Mouse (Mus musculus): ENCODE data around the gene Tbl3.

GRCm38 (mm10) chr17:24728184-24728583 is 20.7 kb upstream of the Tbl3 start:
- no peak for TF ChIP-seq CTCF (IDR thresholded peaks at IDR 0.05; ENCODE audit: borderline replicate concordance, insufficient read depth, low read depth, low read length)
- no peak for TF ChIP-seq POLR2A (IDR thresholded peaks at IDR 0.05; ENCODE audit: borderline replicate concordance, insufficient read depth, low read length)

Data from cerebellum, adult 2 months (tissue).